Mouse (Mus musculus) CH12.LX (cell line): ENCODE results near the gene Tfap4.
"Not testable (repeated sequence)": the region's sequence is repeated elsewhere in the genome, so short reads cannot be mapped to it uniquely, and the experiment has no call there.

Experiments
- CTCF ChIP-seq, 2 experiments: IDR thresholded peaks in 1 of 2; conservative IDR thresholded peaks in 1 of 2; 2 replicates each; pipeline ENCODE4 v1.5.1; 2011 to 2012; ENCODE audit warnings: low read depth in 2 of 2, low read length in 2 of 2, improper control_type of control experiment in 1 of 2, inconsistent platforms in 1 of 2, mild to moderate bottlenecking in 1 of 2, moderate library complexity in 1 of 2
- JUND ChIP-seq: conservative IDR thresholded peaks from 2 replicates; pipeline ENCODE4 v1.6.1; 2011; ENCODE audit warnings: low read depth, low read length, improper control_type of control experiment
- NRF1 ChIP-seq: IDR thresholded peaks from 2 replicates; pipeline ENCODE4 v1.6.1; 2014; ENCODE audit warnings: low read depth, mild to moderate bottlenecking, inconsistent platforms, low read length, improper control_type of control experiment, moderate library complexity
- PAX5 ChIP-seq: IDR thresholded peaks from 2 replicates; pipeline ENCODE4 v1.6.1; 2012; ENCODE audit warnings: low read length, inconsistent platforms, mixed read lengths
- POLR2A ChIP-seq: IDR thresholded peaks from 2 replicates; pipeline ENCODE4 v1.6.1; 2011; ENCODE audit warnings: low read depth, mild to moderate bottlenecking, improper control_type of control experiment, low read length
- TCF12 ChIP-seq: IDR thresholded peaks from 2 replicates; pipeline ENCODE4 v1.6.1; 2014; ENCODE audit warnings: low read depth, mild to moderate bottlenecking, inconsistent platforms, low read length, improper control_type of control experiment
- UBTF ChIP-seq: IDR thresholded peaks from 2 replicates; pipeline ENCODE4 v1.6.1; 2012; ENCODE audit warnings: low read depth, mild to moderate bottlenecking, inconsistent platforms, low read length, improper control_type of control experiment, moderate library complexity
- USF1 ChIP-seq: IDR thresholded peaks from 2 replicates; pipeline ENCODE4 v1.6.1; 2014; ENCODE audit warnings: low read depth, mild to moderate bottlenecking, inconsistent platforms, low read length, improper control_type of control experiment
- USF2 ChIP-seq: conservative IDR thresholded peaks from 2 replicates; pipeline ENCODE4 v1.6.1; 2011; ENCODE audit warnings: low read depth, low read length, improper control_type of control experiment
- ZNF384 ChIP-seq: IDR thresholded peaks from 2 replicates; pipeline ENCODE4 v1.6.1; 2012; ENCODE audit warnings: low read depth, low read length, improper control_type of control experiment, inconsistent platforms

DNA sequence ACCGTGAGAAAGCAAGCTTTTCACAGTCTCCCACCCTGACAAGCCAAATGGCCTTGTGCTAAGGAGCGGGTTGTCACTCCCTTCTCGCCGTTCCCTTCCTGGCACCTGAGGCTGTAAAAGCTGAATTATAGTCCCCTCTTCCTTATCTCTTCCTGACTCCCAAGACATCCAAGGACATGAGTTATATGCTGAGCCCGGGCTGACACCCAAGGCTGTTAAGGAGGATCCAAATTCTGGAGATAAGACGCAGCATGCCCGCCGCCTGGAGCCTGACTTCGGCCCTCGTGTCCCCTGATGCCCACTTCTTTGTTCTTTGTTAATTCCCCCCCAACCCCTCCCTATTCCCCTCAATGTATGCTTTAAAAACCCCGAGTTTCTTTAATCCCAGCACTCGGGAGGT lies 32.3 kb downstream of the Tfap4 start:
- not testable (repeated sequence) for TF ChIP-seq USF2; CTCF (conservative IDR thresholded peaks at IDR 0.05 in 1 of 2, IDR thresholded peaks at IDR 0.05 in 1 of 2; ENCODE audit: low read depth in 2 of 2, low read length in 2 of 2); ZNF384; TCF12; POLR2A; JUND; PAX5; USF1; NRF1; UBTF
